Mouse (Mus musculus): Measurements from ENCODE around the gene Ms4a15.

- TF ChIP-seq MYOG (IDR thresholded peaks at IDR 0.05; ENCODE audit: control insufficient read depth, extremely low read depth, insufficient read length), result no peak
- TF ChIP-seq USF1 (IDR thresholded peaks at IDR 0.05; ENCODE audit: low read depth), result no peak
- no peak for TF ChIP-seq CTCF (IDR thresholded peaks at IDR 0.05; ENCODE audit: control insufficient read depth, insufficient read depth, insufficient read length)
- TF ChIP-seq CEBPB (IDR thresholded peaks at IDR 0.05; ENCODE audit: low read depth), result no peak
Measured at GRCm38 (mm10) chr19:10965721-10966120, 27.3 kb downstream of the Ms4a15 start.
